Mouse (Mus musculus): ENCODE measurements around the gene Asic3.

- no peak for TF ChIP-seq POLR2A (IDR thresholded peaks at IDR 0.05; ENCODE audit: insufficient read length, low read depth)
- TF ChIP-seq SRF (IDR thresholded peaks at IDR 0.05; ENCODE audit: control insufficient read depth, insufficient read length, low read depth): no peak
- TF ChIP-seq CEBPB (IDR thresholded peaks at IDR 0.05; ENCODE audit: insufficient read depth, poor library complexity, severe bottlenecking): no peak
- no peak for TF ChIP-seq REST (IDR thresholded peaks at IDR 0.05; ENCODE audit: insufficient read depth, insufficient read length)
These were observed 32.4 kb downstream of the Asic3 start for GRCm38 (mm10) chr5:24445428-24446080.

Data from myocyte (in vitro differentiated cells).